Mouse (Mus musculus) right cerebral cortex, postnatal 14 days (tissue): ENCODE results near the gene Gm44.
"Not testable (repeated sequence)": the region's sequence is repeated elsewhere in the genome, so short reads cannot be mapped to it uniquely, and the experiment has no call there.

Experiments used
- DNase-seq: peaks from one replicate; pipeline ENCODE4 v3.0.0; 2022

Gm44 gene

GRCm38 (mm10) chrX:90891842-90892241 is at the start of gene Gm44:
Gm44 (plus strand) TSS chrX:90892142.
- no peak for DNase-seq

GRCm38 (mm10) chrX:90927989-90928388 is 36.0 kb downstream of the Gm44 start:
- DNase-seq, result no peak

- not testable (repeated sequence) for DNase-seq
Measured at GRCm38 (mm10) chrX:90938211-90938610, 46.3 kb downstream of the Gm44 start.
